Mouse (Mus musculus): ENCODE data around the gene Dnajc15. TPM values are rescaled to one million over a fixed set of nuclear protein-coding genes. Genes with fewer than 3 reads are reported as not detected.
A peak's percentile ranks its signal among the peaks of the same experiment; 100 is the strongest.

The Dnajc15 gene
- total RNA-seq, 2 experiments from 2014 or later = 61.5 to 64.1 TPM

- no peak for DNase-seq (ENCODE audit: low spot score in 2 of 2)
Observed at GRCm38 (mm10) chr14:77801571-77802267, 73.2 kb downstream of the Dnajc15 start.

DNA sequence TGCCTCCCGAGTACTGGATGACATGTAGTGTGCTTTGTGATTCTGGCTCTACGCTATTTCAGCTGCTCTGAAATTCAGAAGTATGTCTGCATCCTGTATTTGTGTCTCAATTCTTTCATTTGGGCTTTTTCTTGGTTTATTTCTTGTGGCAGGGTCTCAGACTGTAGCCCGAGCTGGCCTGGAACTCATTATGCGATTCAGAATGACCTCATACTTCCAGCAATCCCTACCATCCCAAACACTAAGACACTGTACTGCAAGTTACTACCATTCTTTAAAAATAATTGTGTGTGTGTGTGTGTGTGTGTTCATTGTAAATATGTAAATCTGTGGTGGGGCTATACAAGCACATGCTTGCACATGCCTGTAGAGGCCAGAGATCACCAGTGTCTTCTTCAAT is 78.4 kb downstream of the Dnajc15 start:
- no peak for DNase-seq (ENCODE audit: low spot score in 2 of 2)

DNA sequence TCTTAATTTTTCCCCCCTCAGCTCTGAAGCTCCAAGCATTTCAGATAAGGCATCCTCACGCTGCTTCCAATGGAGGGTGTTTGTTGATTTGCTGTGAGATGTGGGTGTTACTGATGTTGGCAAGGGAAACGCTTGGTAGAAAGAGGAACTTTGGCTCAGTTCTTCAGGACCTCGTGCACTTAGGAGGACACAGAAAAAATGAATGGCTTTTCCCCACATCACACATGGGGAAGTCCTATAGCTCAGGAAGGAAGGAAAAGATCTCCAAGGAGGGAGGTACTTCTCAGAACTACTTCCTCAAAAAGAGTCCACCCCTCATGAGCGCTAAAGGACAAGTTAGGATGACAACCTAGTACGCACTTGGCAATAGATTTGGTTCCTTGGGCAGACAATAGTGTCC is 79.7 kb downstream of the Dnajc15 start:
- DNase-seq (ENCODE audit: low spot score in 2 of 2) = no peak

DNA sequence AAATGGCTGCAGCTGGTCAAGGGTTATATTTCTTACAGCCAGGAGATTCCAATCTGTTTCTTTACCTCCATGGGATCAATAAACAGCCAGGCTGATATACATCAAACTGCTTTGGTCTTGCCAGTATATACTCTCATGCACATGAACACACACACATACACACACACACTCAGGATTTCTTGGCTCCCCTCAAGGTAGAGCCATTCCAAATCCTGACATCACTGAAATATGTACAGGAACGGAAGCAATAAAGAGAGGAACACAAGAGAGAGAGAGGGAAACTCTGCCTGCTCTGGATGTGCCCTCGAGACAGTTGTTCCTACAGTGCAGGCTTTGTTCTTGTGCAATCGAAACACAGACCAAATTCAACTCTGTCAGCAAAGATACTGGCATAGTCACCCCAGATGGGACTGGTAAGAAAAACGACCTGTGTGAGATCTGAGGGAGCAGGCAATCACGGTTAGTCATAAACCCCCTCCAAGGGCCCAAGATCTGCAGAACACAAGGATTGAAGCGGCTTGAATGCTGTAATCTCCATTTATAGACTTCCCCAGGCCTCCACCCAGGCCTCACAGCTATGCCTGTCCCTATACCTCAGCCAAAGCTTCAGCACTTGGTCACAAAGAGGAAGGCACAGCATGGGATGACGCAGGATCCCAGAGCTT is 80.5 kb downstream of the Dnajc15 start:
- no peak for DNase-seq (ENCODE audit: low spot score in 2 of 2)

DNA sequence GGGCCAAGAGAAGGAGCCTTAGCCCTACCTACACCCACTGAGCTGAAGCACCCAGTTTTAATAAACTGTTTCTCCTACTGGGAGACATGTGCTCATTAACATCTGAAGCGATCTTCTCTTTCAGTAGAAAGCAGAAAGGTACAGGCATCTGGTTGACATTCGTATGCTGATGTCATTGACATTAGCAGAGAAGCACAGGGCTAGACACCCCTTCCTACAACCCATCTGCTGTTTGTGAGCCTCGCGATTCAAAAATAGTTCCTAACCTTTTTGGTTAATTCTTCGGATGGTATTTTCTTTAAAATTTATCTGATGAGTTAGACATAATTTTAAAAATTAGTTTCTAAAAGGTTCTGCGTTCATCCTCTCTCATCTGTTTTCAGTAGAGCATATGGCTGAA is 81.9 kb downstream of the Dnajc15 start:
- DNase-seq (ENCODE audit: low spot score in 2 of 2) = peak in 1 of 2 experiments; percentile 40

GRCm38 (mm10) chr14:77783217-77783616 is 91.7 kb downstream of the Dnajc15 start:
- no peak for DNase-seq (ENCODE audit: low spot score in 2 of 2)

DNA sequence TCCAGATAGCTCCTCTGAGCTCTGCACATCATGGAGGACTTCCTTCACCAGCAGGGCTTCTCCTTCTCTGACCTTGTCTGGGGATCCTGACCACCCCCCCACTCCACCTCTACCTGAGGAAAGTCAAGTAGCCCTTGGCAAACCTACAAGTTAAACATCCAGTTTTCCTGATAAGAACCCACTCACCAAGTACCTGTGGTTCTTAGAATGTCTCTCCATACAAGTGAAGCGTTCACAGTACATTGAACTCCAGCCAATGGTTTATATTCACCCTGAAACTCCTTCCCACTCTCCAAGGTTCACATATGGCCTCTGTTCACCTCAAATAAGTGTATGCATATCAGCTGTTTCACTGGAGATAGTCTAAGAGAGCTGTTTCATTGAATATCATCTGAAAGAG is 97.6 kb downstream of the Dnajc15 start:
- DNase-seq (ENCODE audit: low spot score in 2 of 2) = no peak

- DNase-seq (ENCODE audit: low spot score in 2 of 2) = no peak
Observed at GRCm38 (mm10) chr14:77776005-77776531, 98.9 kb downstream of the Dnajc15 start.

DNA sequence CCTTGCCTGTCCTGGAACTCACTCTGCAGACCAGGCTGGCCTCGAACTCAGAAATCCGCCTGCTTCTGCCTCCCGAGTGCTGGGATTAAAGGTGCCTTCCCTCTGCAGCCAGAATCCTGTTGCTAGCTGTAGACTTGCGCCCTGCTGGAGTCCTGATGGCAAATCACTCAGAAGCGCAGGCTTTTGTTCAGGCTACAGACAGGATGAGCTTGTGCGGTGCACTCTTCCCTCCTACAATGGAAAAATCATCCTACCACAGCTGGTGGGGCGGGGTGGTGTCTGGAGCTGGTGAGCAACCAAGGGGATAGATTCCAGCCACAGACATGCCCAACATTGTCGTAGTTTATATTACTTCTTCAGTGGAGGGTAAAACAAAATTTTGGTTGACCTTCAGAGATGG is 101.6 kb downstream of the Dnajc15 start:
- no peak for DNase-seq (ENCODE audit: low spot score in 2 of 2)

- no peak for DNase-seq (ENCODE audit: low spot score in 2 of 2)
Observed at GRCm38 (mm10) chr14:77771626-77772025, 103.3 kb downstream of the Dnajc15 start.

Other genes with a start within 250 kb of the Dnajc15 start
- under 1 TPM in 1 of 2 experiments, not detected in 1; 0.23 TPM for gene Epsti1, start 29.1 kb upstream of the Dnajc15 start, total RNA-seq (2021)
- gene Fam216b, start 213.9 kb upstream of the Dnajc15 start, total RNA-seq (2021) = 1 to 10 TPM in 1 of 2 experiments, under 1 TPM in 1; 0.91 to 2.0 TPM

Data from layer of hippocampus, postnatal 14 days (tissue).